Mouse (Mus musculus): ENCODE results near the gene Tax1bp1. TPM values are rescaled to one million over a fixed set of nuclear protein-coding genes. Genes with fewer than 3 reads are reported as not detected.

The Tax1bp1 gene
- polyA plus RNA-seq, 1 experiment, result 46.7 TPM

- H3K4me3 ChIP-seq (ENCODE audit: control insufficient read depth, insufficient read depth, low read length), result no peak overlapping the region
- no peak for DNase-seq
- 94% methylated on average over 3 of the region's 3 CpGs for WGBS
- H3K4me1 ChIP-seq (replicated peaks; ENCODE audit: control insufficient read depth, insufficient read depth, low read length), result peaks cover 7% of the 10 kb centered on the region
- no peak overlapping the region for H3K27ac ChIP-seq (ENCODE audit: control insufficient read depth, insufficient read depth, low read length)
- TF ChIP-seq POLR2A (IDR thresholded peaks at IDR 0.05; ENCODE audit: control insufficient read depth, extremely low read depth, insufficient read depth, low read length, poor library complexity) (no peak), CTCF (IDR thresholded peaks at IDR 0.05; ENCODE audit: borderline replicate concordance, control insufficient read depth, extremely low read depth, insufficient read depth, low read length, poor library complexity) (no peak)
- H3K27me3 ChIP-seq (ENCODE audit: control insufficient read depth, insufficient read depth, low read length), result peaks cover 3% of the 10 kb centered on the region; the same call in 1 of the 2 replicates
- no peaks in the 10 kb centered on the region for H3K36me3 ChIP-seq (ENCODE audit: control insufficient read depth, insufficient read depth, low read length)
These were observed 30.9 kb upstream of the Tax1bp1 start for GRCm38 (mm10) chr6:52682607-52683006.

GRCm38 (mm10) chr6:52686901-52687500 is 26.5 kb upstream of the Tax1bp1 start:
- TF ChIP-seq POLR2A (IDR thresholded peaks at IDR 0.05; ENCODE audit: control insufficient read depth, extremely low read depth, insufficient read depth, low read length, poor library complexity) (no peak), CTCF (IDR thresholded peaks at IDR 0.05; ENCODE audit: borderline replicate concordance, control insufficient read depth, extremely low read depth, insufficient read depth, low read length, poor library complexity) (no peak)
- no peak for DNase-seq
- Histone ChIP-seq H3K27me3 (ENCODE audit: control insufficient read depth, insufficient read depth, low read length) (peaks cover under 1% of the 10 kb centered on the region; the same call in 1 of the 2 replicates), H3K4me1 (replicated peaks; ENCODE audit: control insufficient read depth, insufficient read depth, low read length) (no peaks in the 10 kb centered on the region), H3K4me3 (ENCODE audit: control insufficient read depth, insufficient read depth, low read length) (no peak overlapping the region), H3K36me3 (ENCODE audit: control insufficient read depth, insufficient read depth, low read length) (no peaks in the 10 kb centered on the region), H3K27ac (ENCODE audit: control insufficient read depth, insufficient read depth, low read length) (no peak overlapping the region)
- 92% methylated on average over 5 of the region's 5 CpGs for WGBS

- Histone ChIP-seq H3K36me3 (ENCODE audit: control insufficient read depth, insufficient read depth, low read length) (no peaks in the 10 kb centered on the region), H3K4me3 (ENCODE audit: control insufficient read depth, insufficient read depth, low read length) (no peak overlapping the region), H3K4me1 (replicated peaks; ENCODE audit: control insufficient read depth, insufficient read depth, low read length) (no peaks in the 10 kb centered on the region), H3K27ac (ENCODE audit: control insufficient read depth, insufficient read depth, low read length) (no peak overlapping the region), H3K27me3 (ENCODE audit: control insufficient read depth, insufficient read depth, low read length) (no peaks in the 10 kb centered on the region)
- 96% methylated on average over 3 of the region's 3 CpGs for WGBS
- no peak for DNase-seq
- TF ChIP-seq CTCF (IDR thresholded peaks at IDR 0.05; ENCODE audit: borderline replicate concordance, control insufficient read depth, extremely low read depth, insufficient read depth, low read length, poor library complexity), result no peak
- TF ChIP-seq POLR2A (IDR thresholded peaks at IDR 0.05; ENCODE audit: control insufficient read depth, extremely low read depth, insufficient read depth, low read length, poor library complexity), result no peak
These were observed 23.2 kb upstream of the Tax1bp1 start for GRCm38 (mm10) chr6:52690365-52690764.

GRCm38 (mm10) chr6:52691800-52692199 is 21.7 kb upstream of the Tax1bp1 start:
- H3K36me3 ChIP-seq (ENCODE audit: control insufficient read depth, insufficient read depth, low read length), result no peaks in the 10 kb centered on the region
- no peak for DNase-seq
- 55% methylated on average over 5 of the region's 5 CpGs for WGBS
- no peak for TF ChIP-seq POLR2A (IDR thresholded peaks at IDR 0.05; ENCODE audit: control insufficient read depth, extremely low read depth, insufficient read depth, low read length, poor library complexity)
- TF ChIP-seq CTCF (IDR thresholded peaks at IDR 0.05; ENCODE audit: borderline replicate concordance, control insufficient read depth, extremely low read depth, insufficient read depth, low read length, poor library complexity), result no peak
- no peak overlapping the region for H3K4me3 ChIP-seq (ENCODE audit: control insufficient read depth, insufficient read depth, low read length)
- no peaks in the 10 kb centered on the region for H3K4me1 ChIP-seq (replicated peaks; ENCODE audit: control insufficient read depth, insufficient read depth, low read length)
- no peaks in the 10 kb centered on the region for H3K27me3 ChIP-seq (ENCODE audit: control insufficient read depth, insufficient read depth, low read length)
- H3K27ac ChIP-seq (ENCODE audit: control insufficient read depth, insufficient read depth, low read length), result no peak overlapping the region

- Histone ChIP-seq H3K36me3 (ENCODE audit: control insufficient read depth, insufficient read depth, low read length) (no peaks in the 10 kb centered on the region), H3K27ac (ENCODE audit: control insufficient read depth, insufficient read depth, low read length) (no peak overlapping the region), H3K27me3 (ENCODE audit: control insufficient read depth, insufficient read depth, low read length) (no peaks in the 10 kb centered on the region), H3K4me1 (replicated peaks; ENCODE audit: control insufficient read depth, insufficient read depth, low read length) (no peaks in the 10 kb centered on the region), H3K4me3 (ENCODE audit: control insufficient read depth, insufficient read depth, low read length) (no peak overlapping the region)
- WGBS, result 91% methylated on average over 6 of the region's 6 CpGs
- TF ChIP-seq CTCF (IDR thresholded peaks at IDR 0.05; ENCODE audit: borderline replicate concordance, control insufficient read depth, extremely low read depth, insufficient read depth, low read length, poor library complexity), result no peak
- no peak for TF ChIP-seq POLR2A (IDR thresholded peaks at IDR 0.05; ENCODE audit: control insufficient read depth, extremely low read depth, insufficient read depth, low read length, poor library complexity)
- DNase-seq, result no peak
These were observed 21.0 kb upstream of the Tax1bp1 start for GRCm38 (mm10) chr6:52692451-52693063.

GRCm38 (mm10) chr6:52697964-52698535 is 15.5 kb upstream of the Tax1bp1 start:
- no peak overlapping the region for H3K27ac ChIP-seq (ENCODE audit: control insufficient read depth, insufficient read depth, low read length)
- DNase-seq, result no peak
- H3K36me3 ChIP-seq (ENCODE audit: control insufficient read depth, insufficient read depth, low read length), result no peaks in the 10 kb centered on the region
- no peak for TF ChIP-seq CTCF (IDR thresholded peaks at IDR 0.05; ENCODE audit: borderline replicate concordance, control insufficient read depth, extremely low read depth, insufficient read depth, low read length, poor library complexity)
- no peak for TF ChIP-seq POLR2A (IDR thresholded peaks at IDR 0.05; ENCODE audit: control insufficient read depth, extremely low read depth, insufficient read depth, low read length, poor library complexity)
- WGBS, result 44% methylated on average over 4 of the region's 4 CpGs
- peaks cover 4% of the 10 kb centered on the region; the same call in 1 of the 2 replicates for H3K4me1 ChIP-seq (replicated peaks; ENCODE audit: control insufficient read depth, insufficient read depth, low read length)
- no peaks in the 10 kb centered on the region for H3K27me3 ChIP-seq (ENCODE audit: control insufficient read depth, insufficient read depth, low read length)
- H3K4me3 ChIP-seq (ENCODE audit: control insufficient read depth, insufficient read depth, low read length), result no peak overlapping the region
